Mouse (Mus musculus) midbrain, embryonic 14.5 days (tissue): ENCODE results near the gene Wap. TPM values are rescaled to one million over a fixed set of nuclear protein-coding genes. Genes with fewer than 3 reads are reported as not detected.

Source experiments
- ATAC-seq: fragments of 200-750 bp; cut with Nextera tagmentation; 2 replicates; pipeline ENCODE4 v1.8.0; 2017; ENCODE audit warnings: moderate number of reproducible peaks, moderate library complexity; ENCODE audit not compliant: low FRiP score, low TSS enrichment
- DNase-seq: peaks from one replicate; pipeline ENCODE4 v3.0.0-alpha.2; 2015
- H3K27ac ChIP-seq: fragments of 300-500 bp; sonication (generic); replicated peaks from 2 replicates; pipeline ENCODE4 v1.5.1; 2014; ENCODE audit warnings: mild to moderate bottlenecking, low read depth, low read length, moderate library complexity
- H3K27me3 ChIP-seq: fragments of 300-500 bp; sonication (generic); 2 replicates; pipeline ENCODE4 v1.6.1; 2014; ENCODE audit warnings: low read length, control low read depth, mixed read lengths; ENCODE audit not compliant: control insufficient read depth, insufficient read depth
- H3K36me3 ChIP-seq: fragments of 300-500 bp; sonication (generic); 2 replicates; pipeline ENCODE4 v1.6.1; 2014; ENCODE audit warnings: low read length, control low read depth; ENCODE audit not compliant: control insufficient read depth, insufficient read depth
- H3K4me1 ChIP-seq: fragments of 300-500 bp; sonication (generic); 2 replicates; pipeline ENCODE4 v1.6.1; 2014; ENCODE audit warnings: mild to moderate bottlenecking, antibody characterized with exemption, low read length, control low read depth; ENCODE audit not compliant: control insufficient read depth, insufficient read depth
- H3K4me2 ChIP-seq: fragments of 300-500 bp; sonication (generic); 2 replicates; pipeline ENCODE4 v1.6.1; 2014; ENCODE audit warnings: mild to moderate bottlenecking, low read length, moderate library complexity
- H3K4me3 ChIP-seq: fragments of 300-500 bp; sonication (generic); replicated peaks from 2 replicates; pipeline ENCODE4 v1.5.1; 2014; ENCODE audit warnings: low read depth, low read length
- H3K9ac ChIP-seq: fragments of 300-500 bp; sonication (generic); replicated peaks from 2 replicates; pipeline ENCODE4 v1.6.1; 2014; ENCODE audit warnings: mild to moderate bottlenecking, low read length, moderate library complexity
- H3K9me3 ChIP-seq: fragments of 300-500 bp; sonication (generic); 2 replicates; pipeline ENCODE4 v1.6.1; 2016; ENCODE audit warnings: low read length, control low read depth, mixed read lengths; ENCODE audit not compliant: control insufficient read depth
- WGBS: fragments of 180-500 bp; shearing (Covaris S2); extraction: QIAGEN DNeasy Blood & Tissue Kit; methylation state at CpG from one replicate; pipeline ENCODE4 v1.1.7; 2014; 5-methylcytosine and 5-hydroxymethylcytosine counted together
- polyA plus RNA-seq: library from polyadenylated mRNA; unstranded; fragments of >200 nt; fragmentation: Nextera tagmentation; extraction: Ambion mirVana; gene quantifications from 2 replicates; pipeline ENCODE4 v1.2.1, GENCODE M21; 2014

Wap gene
- polyA plus RNA-seq, 1 experiment from 2014 or later = not detected

GRCm38 (mm10) chr11:6603224-6603623, 35.2 kb downstream of the Wap start:
- H3K36me3 ChIP-seq = peaks cover 36% of the 10 kb centered on the region
- WGBS = 78% methylated on average over 9 of the region's 9 CpGs
- H3K4me1 ChIP-seq = peaks cover 62% of the 10 kb centered on the region
- peak overlapping the region; percentile 98; the same call in 1 of the 2 replicates for H3K27ac ChIP-seq
- ATAC-seq (no peak), DNase-seq (no peak)
- no peaks in the 10 kb centered on the region for H3K9me3 ChIP-seq
- peak overlapping the region; percentile 78; the same call in 1 of the 2 replicates for H3K9ac ChIP-seq
- no peaks in the 10 kb centered on the region for H3K27me3 ChIP-seq
- H3K4me3 ChIP-seq = peak overlapping the region; percentile 59
- H3K4me2 ChIP-seq = peak overlapping the region; percentile 98

- ATAC-seq = no peak
- Histone ChIP-seq H3K9ac (no peak overlapping the region; the same call in 1 of the 2 replicates), H3K9me3 (no peaks in the 10 kb centered on the region), H3K36me3 (peaks cover 42% of the 10 kb centered on the region), H3K27me3 (no peaks in the 10 kb centered on the region), H3K4me1 (peaks cover 67% of the 10 kb centered on the region), H3K4me3 (no peak overlapping the region), H3K4me2 (peak overlapping the region; percentile 98), H3K27ac (no peak overlapping the region; the same call in 1 of the 2 replicates)
- WGBS = 78% methylated on average over 9 of the region's 9 CpGs
- DNase-seq = no peak
These were observed 35.8 kb downstream of the Wap start for GRCm38 (mm10) chr11:6602662-6603061.

GRCm38 (mm10) chr11:6601649-6602480, 36.6 kb downstream of the Wap start:
- Histone ChIP-seq H3K4me3 (no peak overlapping the region), H3K4me1 (peaks cover 66% of the 10 kb centered on the region), H3K36me3 (peaks cover 50% of the 10 kb centered on the region), H3K9ac (no peak overlapping the region; the same call in 1 of the 2 replicates), H3K27me3 (no peaks in the 10 kb centered on the region), H3K27ac (no peak overlapping the region), H3K4me2 (peak overlapping the region; percentile 98; the same call in 1 of the 2 replicates), H3K9me3 (no peaks in the 10 kb centered on the region)
- WGBS = 85% methylated on average over 20 of the region's 20 CpGs
- DNase-seq = no peak
- ATAC-seq = no peak

GRCm38 (mm10) chr11:6600284-6600944, 38.0 kb downstream of the Wap start:
- Histone ChIP-seq H3K9me3 (no peaks in the 10 kb centered on the region), H3K4me2 (0 out of 2 replicates have a peak overlapping the region, but pooled peaks have one; percentile 11), H3K36me3 (peaks cover 64% of the 10 kb centered on the region), H3K4me1 (peaks cover 59% of the 10 kb centered on the region), H3K4me3 (no peak overlapping the region), H3K27ac (peak overlapping the region; percentile 83), H3K27me3 (no peaks in the 10 kb centered on the region), H3K9ac (no peak overlapping the region)
- 88% methylated on average over 8 of the region's 8 CpGs for WGBS
- DNase-seq (no peak), ATAC-seq (no peak)

- peak overlapping the region; percentile 53 for H3K9ac ChIP-seq
- H3K27me3 ChIP-seq = no peaks in the 10 kb centered on the region
- H3K27ac ChIP-seq = peak overlapping the region; percentile 83
- no peaks in the 10 kb centered on the region for H3K9me3 ChIP-seq
- H3K4me3 ChIP-seq = peak overlapping the region; percentile 31
- 86% methylated on average over 6 of the region's 6 CpGs for WGBS
- H3K4me1 ChIP-seq = peaks cover 59% of the 10 kb centered on the region
- DNase-seq (no peak), ATAC-seq (0 out of 2 replicates have a peak, but pooled peaks have one; percentile 3)
- peaks cover 70% of the 10 kb centered on the region for H3K36me3 ChIP-seq
- H3K4me2 ChIP-seq = peak overlapping the region; percentile 60
These were observed 38.6 kb downstream of the Wap start for GRCm38 (mm10) chr11:6599831-6600230.

- ATAC-seq = peak; percentile 25
- DNase-seq = peak; percentile 64
- Histone ChIP-seq H3K9ac (peak overlapping the region; percentile 53), H3K27me3 (no peaks in the 10 kb centered on the region), H3K36me3 (peaks cover 77% of the 10 kb centered on the region), H3K27ac (peak overlapping the region; percentile 83), H3K4me2 (peak overlapping the region; percentile 60), H3K4me1 (peaks cover 55% of the 10 kb centered on the region), H3K9me3 (no peaks in the 10 kb centered on the region), H3K4me3 (peak overlapping the region; percentile 31)
- WGBS = 8% methylated on average over 27 of the region's 27 CpGs
These were observed 39.3 kb downstream of the Wap start for GRCm38 (mm10) chr11:6599011-6599681.

- peak overlapping the region; percentile 83 for H3K27ac ChIP-seq
- peak; percentile 7; the same call in 1 of the 2 replicates for ATAC-seq
- peaks cover 85% of the 10 kb centered on the region for H3K36me3 ChIP-seq
These were observed 40.1 kb downstream of the Wap start for GRCm38 (mm10) chr11:6598191-6598889.

GRCm38 (mm10) chr11:6597523-6597922, 40.9 kb downstream of the Wap start:
- Histone ChIP-seq H3K27ac (peak overlapping the region; percentile 83), H3K9me3 (no peaks in the 10 kb centered on the region), H3K4me1 (peaks cover 40% of the 10 kb centered on the region), H3K36me3 (peaks cover 86% of the 10 kb centered on the region), H3K9ac (no peak overlapping the region), H3K4me3 (no peak overlapping the region), H3K27me3 (no peaks in the 10 kb centered on the region), H3K4me2 (no peak overlapping the region)
- DNase-seq (no peak), ATAC-seq (no peak)
- 71% methylated on average over 7 of the region's 7 CpGs for WGBS

More at GRCm38 (mm10) chr11:6598191-6598889, 40.1 kb downstream of the Wap start:
- Histone ChIP-seq H3K9ac (peak overlapping the region; percentile 53), H3K27me3 (no peaks in the 10 kb centered on the region), H3K4me3 (peak overlapping the region; percentile 31), H3K4me2 (peak overlapping the region; percentile 60), H3K9me3 (no peaks in the 10 kb centered on the region), H3K4me1 (peaks cover 49% of the 10 kb centered on the region)
- WGBS = 59% methylated on average over 19 of the region's 19 CpGs
- DNase-seq = no peak
